ENCODE assay signal across 9 mouse cellular contexts in the genomic region with DNA sequence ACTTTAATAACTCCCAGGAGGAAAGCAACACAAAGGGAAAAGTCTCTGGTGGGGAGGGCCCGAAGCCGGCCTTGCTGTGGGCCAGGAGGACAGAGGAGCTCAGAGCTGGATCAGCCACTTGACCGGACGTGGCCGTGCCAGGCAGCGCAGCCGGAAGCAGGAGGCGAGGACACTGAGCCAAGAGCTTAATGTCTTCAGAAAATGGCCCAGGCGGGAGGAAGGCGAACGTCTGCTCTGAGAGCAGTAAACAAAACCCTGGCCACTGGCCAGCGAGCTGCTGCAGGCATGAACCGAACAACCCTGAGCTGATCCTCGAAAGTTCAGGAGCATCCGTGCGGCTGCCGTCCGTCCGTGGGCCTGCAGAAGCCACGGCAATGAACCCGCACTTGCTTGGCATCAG. TPM values are rescaled to one million over a fixed set of nuclear protein-coding genes. Genes with fewer than 3 reads are reported as not detected.
DNase-seq lines count a peak whose midpoint lies in the region; ATAC-seq and TF ChIP-seq lines count a peak whose summit lies in the region.
"Had no signal": no experiment of that assay in that cellular context is flagged by ENCODE, and none has a peak within 500 bp of the region (broad histone marks: within the 10 kb centered on the region; RNA-seq: fewer than 3 reads in every experiment).

No protein-coding gene starts in this region.

- no peak for ATAC-seq in hindbrain, embryonic 11.5 days (ENCODE audit: low FRiP score)
- no peak for ATAC-seq in heart, embryonic 14.5 days (ENCODE audit: insufficient number of reproducible peaks, insufficient read depth, low FRiP score, low read depth)
- peak; percentile 34; the same call in 1 of the 2 replicates for ATAC-seq in stomach, embryonic 14.5 days (ENCODE audit: insufficient number of reproducible peaks, insufficient read depth, low FRiP score, low read depth)

- no peak for DNase-seq in hindbrain, embryonic 10.5 days (ENCODE audit: low spot score)
- DNase-seq in hindbrain, embryonic 11.5 days (ENCODE audit: low spot score) = no peak
- peak; percentile 49 to 87 for DNase-seq in cerebellum, postnatal 4 days (ENCODE audit: low spot score in 2 of 2)
- peak; percentile 83 to 86 for DNase-seq in kidney, postnatal 25 days
- DNase-seq in lung, adult 2 months = peak; percentile 66
- DNase-seq in thymus, postnatal 25 days = no peak

- no peak for TF ChIP-seq POLR2A in lung, adult 2 months (IDR thresholded peaks at IDR 0.05; ENCODE audit: borderline replicate concordance, extremely low read depth, low read depth, low read length)

- no peak for TF ChIP-seq CTCF in lung, adult 2 months (IDR thresholded peaks at IDR 0.05; ENCODE audit: insufficient read depth, low read length)

- no peak overlapping the region for H3K4me3 ChIP-seq in hindbrain, embryonic 10.5 days
- H3K4me3 ChIP-seq in hindbrain, embryonic 11.5 days (ENCODE audit: low read depth, low read length) = no peak overlapping the region
- H3K4me3 ChIP-seq in heart, embryonic 14.5 days (ENCODE audit: control insufficient read depth in 1 of 2, insufficient read depth in 1 of 2, low read depth in 1 of 2, low read length in 2 of 2) = no peak overlapping the region
- H3K4me3 ChIP-seq in lung, adult 2 months (replicated peaks; ENCODE audit: extremely low read depth, low read depth, low read length) = no peak overlapping the region
- no peak overlapping the region for H3K4me3 ChIP-seq in stomach, embryonic 14.5 days (ENCODE audit: low read depth, low read length)

- H3K36me3 ChIP-seq in hindbrain, embryonic 10.5 days = peaks cover 6% of the 10 kb centered on the region; the same call in 1 of the 2 replicates
- H3K36me3 ChIP-seq in hindbrain, embryonic 11.5 days (ENCODE audit: control insufficient read depth, insufficient read depth, low read length) = no peaks in the 10 kb centered on the region
- H3K36me3 ChIP-seq in heart, embryonic 14.5 days (ENCODE audit: control insufficient read depth, insufficient read depth, low read length) = no peaks in the 10 kb centered on the region
- H3K36me3 ChIP-seq in stomach, embryonic 14.5 days (ENCODE audit: control insufficient read depth, insufficient read depth, low read length) = no peaks in the 10 kb centered on the region

- WGBS in hindbrain, embryonic 10.5 days = 80% methylated on average over 21 of the region's 21 CpGs
- 81% methylated on average over 21 of the region's 21 CpGs for WGBS in hindbrain, embryonic 11.5 days
- 45% methylated on average over 21 of the region's 21 CpGs for WGBS in heart, embryonic 14.5 days
- 15% methylated on average over 21 of the region's 21 CpGs for WGBS in lung, adult 2 months
- 24% methylated on average over 21 of the region's 21 CpGs for WGBS in stomach, embryonic 14.5 days

- no peak overlapping the region for H3K4me2 ChIP-seq in hindbrain, embryonic 11.5 days (replicated peaks; ENCODE audit: low read depth, low read length)
- 0 out of 2 replicates have a peak overlapping the region, but pooled peaks have one; percentile 10 for H3K4me2 ChIP-seq in heart, embryonic 14.5 days (ENCODE audit: low read length)
- 0 out of 2 replicates have a peak overlapping the region, but pooled peaks have one; percentile 4 for H3K4me2 ChIP-seq in stomach, embryonic 14.5 days (replicated peaks; ENCODE audit: low read depth, low read length)

- H3K9ac ChIP-seq in hindbrain, embryonic 11.5 days (ENCODE audit: low read depth, low read length) = no peak overlapping the region
- H3K9ac ChIP-seq in heart, embryonic 14.5 days (ENCODE audit: low read length) = peak overlapping the region; percentile 30; the same call in 1 of the 2 replicates
- H3K9ac ChIP-seq in stomach, embryonic 14.5 days (replicated peaks; ENCODE audit: low read depth, low read length) = no peak overlapping the region

- H3K27me3 ChIP-seq in hindbrain, embryonic 10.5 days (ENCODE audit: insufficient read depth, poor library complexity, severe bottlenecking) = no peaks in the 10 kb centered on the region
- no peaks in the 10 kb centered on the region for H3K27me3 ChIP-seq in hindbrain, embryonic 11.5 days (ENCODE audit: control insufficient read depth, insufficient read depth, low read length)
- no peaks in the 10 kb centered on the region for H3K27me3 ChIP-seq in heart, embryonic 14.5 days (ENCODE audit: control insufficient read depth, insufficient read depth, low read length)
- no peaks in the 10 kb centered on the region for H3K27me3 ChIP-seq in stomach, embryonic 14.5 days (ENCODE audit: control insufficient read depth, insufficient read depth, low read length)
- H3K27me3 ChIP-seq: CH12.LX had no signal

- peak overlapping the region; percentile 68 for H3K27ac ChIP-seq in hindbrain, embryonic 10.5 days
- H3K27ac ChIP-seq in hindbrain, embryonic 11.5 days (ENCODE audit: low read depth, low read length) = no peak overlapping the region
- 0 out of 4 replicates have a peak overlapping the region, but pooled peaks have one; percentile 17 to 25 for H3K27ac ChIP-seq in heart, embryonic 14.5 days (replicated peaks in 1 of 2; ENCODE audit: control insufficient read depth in 1 of 2, insufficient read depth in 1 of 2, low read depth in 2 of 2, low read length in 2 of 2)
- peak overlapping the region; percentile 93 for H3K27ac ChIP-seq in stomach, embryonic 14.5 days (ENCODE audit: low read length)

- H3K9me3 ChIP-seq in hindbrain, embryonic 10.5 days = no peaks in the 10 kb centered on the region
- no peaks in the 10 kb centered on the region for H3K9me3 ChIP-seq in hindbrain, embryonic 11.5 days (ENCODE audit: control insufficient read depth, low read length)
- H3K9me3 ChIP-seq in heart, embryonic 14.5 days (ENCODE audit: control insufficient read depth, low read length) = no peaks in the 10 kb centered on the region
- no peaks in the 10 kb centered on the region for H3K9me3 ChIP-seq in stomach, embryonic 14.5 days (ENCODE audit: control insufficient read depth, low read depth, low read length)

- H3K4me1 ChIP-seq in hindbrain, embryonic 10.5 days (replicated peaks) = peaks cover 72% of the 10 kb centered on the region
- peaks cover 4% of the 10 kb centered on the region for H3K4me1 ChIP-seq in hindbrain, embryonic 11.5 days (replicated peaks; ENCODE audit: control insufficient read depth, insufficient read depth, low read length)
- peaks cover 21 to 41% of the 10 kb centered on the region in 2 experiments for H3K4me1 ChIP-seq in heart, embryonic 14.5 days (ENCODE audit: control insufficient read depth in 2 of 2, insufficient read depth in 2 of 2, low read length in 2 of 2)
- peaks cover 15% of the 10 kb centered on the region for H3K4me1 ChIP-seq in lung, adult 2 months (ENCODE audit: control insufficient read depth, insufficient read depth, low read length)
- peaks cover 56% of the 10 kb centered on the region for H3K4me1 ChIP-seq in stomach, embryonic 14.5 days (ENCODE audit: control insufficient read depth, insufficient read depth, low read length)

RNA-seq across cellular contexts. Expression of a gene that starts 29.9 kb away (rescaled TPM):
- 4.9 and 6.0 TPM in 2 replicates for polyA plus RNA-seq in hindbrain, embryonic 10.5 days (2016; fragmentation: Nextera tagmentation; extraction: Ambion mirVana)
- polyA plus RNA-seq in hindbrain, embryonic 11.5 days (2014; fragmentation: Nextera tagmentation; extraction: Ambion mirVana) = 5.6 and 6.1 TPM in 2 replicates
- polyA plus RNA-seq in heart, embryonic 14.5 days (2014; fragmentation: Nextera tagmentation; extraction: Ambion mirVana) = 4.1 and 4.5 TPM in 2 replicates
- 20.7 and 27.1 TPM in 2 replicates for polyA plus RNA-seq in lung, adult 2 months (2012; rRNA removed)
- 4.6 and 5.0 TPM in 2 replicates for polyA plus RNA-seq in stomach, embryonic 14.5 days (2014; fragmentation: Nextera tagmentation; extraction: Ambion mirVana)

Comparison
In these comparisons a context has a peak if more than half of its experiments do, and no peak if none do; other contexts are left out.
1. DNase-seq: peak in cerebellum, postnatal 4 days (2 of 2), kidney, postnatal 25 days (2 of 2) and lung, adult 2 months (single experiment); none in hindbrain, embryonic 10.5 days (single experiment), hindbrain, embryonic 11.5 days (single experiment) and thymus, postnatal 25 days (single experiment).